Mouse (Mus musculus): ENCODE results near the gene Hist1h2bf.

Hist1h2bf gene

DNA sequence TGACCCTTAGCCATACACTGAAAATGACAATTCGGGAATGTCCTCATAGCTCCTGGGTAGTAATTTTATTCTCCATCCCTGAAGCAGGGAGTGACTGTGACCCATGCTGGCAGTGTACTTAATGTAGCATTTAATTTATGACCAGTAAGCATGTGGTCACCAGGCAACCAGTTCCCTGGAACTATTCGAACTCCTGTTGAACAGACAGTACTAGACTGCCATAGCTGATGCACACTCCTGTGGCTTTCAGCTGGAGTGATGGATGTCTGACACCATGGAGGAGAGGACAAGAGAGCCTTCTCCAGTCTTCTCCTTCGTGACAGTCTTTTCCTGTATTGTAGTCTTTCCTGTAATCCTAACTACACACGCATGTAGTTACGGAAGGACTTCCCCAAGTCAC, 45.0 kb downstream of the Hist1h2bf start:
- no peak for DNase-seq (ENCODE audit: low spot score)

DNA sequence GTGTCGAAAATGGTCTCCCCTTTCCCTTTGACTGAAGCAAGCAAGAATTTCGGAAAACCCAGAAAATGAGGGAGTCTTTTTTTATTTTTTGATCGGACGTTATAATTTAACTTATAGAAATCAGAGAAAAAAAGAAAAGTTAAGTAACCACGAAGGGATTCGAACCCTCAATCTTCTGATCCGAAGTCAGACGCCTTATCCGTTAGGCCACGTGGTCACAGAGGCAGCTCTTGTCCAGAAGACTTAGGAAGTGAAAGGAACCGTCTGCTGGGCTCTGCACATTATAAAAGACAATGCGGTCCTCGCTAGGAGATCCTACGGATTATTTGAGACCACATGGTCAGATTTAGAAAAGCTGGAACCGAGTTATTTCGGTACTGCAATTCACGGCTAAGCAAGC, 47.7 kb downstream of the Hist1h2bf start:
- peak; percentile 75 for DNase-seq (ENCODE audit: low spot score)

DNA sequence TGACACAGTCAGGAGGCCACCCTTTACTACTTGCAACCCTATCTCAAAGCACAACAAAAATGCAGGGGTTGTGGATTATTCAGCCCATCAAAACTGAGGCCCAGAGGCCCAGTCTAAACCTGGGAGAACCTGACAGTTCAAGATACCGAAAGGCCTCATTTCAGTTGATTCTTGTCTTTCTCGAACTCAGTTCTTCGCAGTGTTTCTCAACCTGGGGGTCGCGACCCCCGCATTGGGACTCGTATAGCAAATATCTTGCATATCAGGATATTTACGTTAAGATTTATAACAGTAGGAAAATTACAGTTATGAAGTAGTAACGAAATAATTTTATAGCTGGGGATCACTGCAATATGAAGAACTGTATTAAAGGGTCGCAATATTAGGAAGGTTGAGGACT, 48.1 kb downstream of the Hist1h2bf start:
- no peak for DNase-seq (ENCODE audit: low spot score)

DNA sequence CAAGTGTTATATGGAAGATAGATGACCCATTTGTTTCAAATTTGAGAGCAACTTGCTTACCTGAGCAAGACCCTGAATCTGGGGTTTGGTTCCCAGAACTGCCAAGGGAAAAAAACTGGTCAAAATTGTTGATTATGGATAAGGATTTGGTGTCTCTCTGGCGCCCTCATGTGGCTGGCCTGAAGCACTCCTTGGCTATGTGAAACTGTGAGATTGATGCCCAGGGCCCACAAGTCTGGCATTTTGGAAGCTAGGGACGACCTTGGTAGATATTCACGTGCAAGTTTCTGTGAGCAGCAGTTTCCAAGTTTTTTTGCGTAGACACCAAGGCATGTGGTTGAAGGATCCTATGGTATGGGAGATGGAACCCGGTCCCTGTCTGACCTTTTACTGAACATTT, 49.3 kb downstream of the Hist1h2bf start:
- DNase-seq (ENCODE audit: low spot score): peak; percentile 61

DNA sequence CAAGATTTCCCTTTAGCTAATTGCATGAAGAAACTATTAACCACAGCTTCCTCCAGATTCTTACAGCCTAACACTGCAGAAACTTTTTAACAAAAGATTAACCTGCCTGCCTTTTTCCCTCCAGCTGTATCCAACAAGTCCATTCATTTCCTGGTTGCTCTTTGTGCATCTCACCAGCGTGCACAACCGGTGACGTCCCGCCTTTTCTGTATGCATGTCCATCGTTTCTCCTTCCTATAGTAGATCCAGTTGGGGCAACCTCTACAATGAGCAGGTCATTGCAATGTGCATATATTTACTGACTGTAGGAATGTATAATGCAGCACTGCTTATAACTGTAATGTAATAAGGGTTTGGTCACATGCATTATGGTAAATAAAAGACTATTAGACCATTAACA, 50.0 kb downstream of the Hist1h2bf start:
- DNase-seq (ENCODE audit: low spot score): no peak
